Mouse (Mus musculus): ENCODE data around the gene Tbxa2r. TPM values are rescaled to one million over a fixed set of nuclear protein-coding genes. Genes with fewer than 3 reads are reported as not detected.

Gene Tbxa2r
- polyA plus RNA-seq, 1 experiment = 310 TPM

GRCm38 (mm10) chr10:81340551-81341332 is 12.2 kb downstream of the Tbxa2r start:
- DNase-seq = no peak
- peaks cover 7% of the 10 kb centered on the region for H3K4me1 ChIP-seq (replicated peaks; ENCODE audit: control insufficient read depth, insufficient read depth, low read length)
- H3K36me3 ChIP-seq (ENCODE audit: control insufficient read depth, insufficient read depth, low read length) = no peaks in the 10 kb centered on the region
- H3K27me3 ChIP-seq (ENCODE audit: control insufficient read depth, insufficient read depth, low read length) = peaks cover 11% of the 10 kb centered on the region
- WGBS = 88% methylated on average over 17 of the region's 17 CpGs
- TF ChIP-seq CTCF (IDR thresholded peaks at IDR 0.05; ENCODE audit: borderline replicate concordance, control insufficient read depth, extremely low read depth, insufficient read depth, low read length, poor library complexity) (no peak), POLR2A (IDR thresholded peaks at IDR 0.05; ENCODE audit: control insufficient read depth, extremely low read depth, insufficient read depth, low read length, poor library complexity) (no peak)
- H3K27ac ChIP-seq (ENCODE audit: control insufficient read depth, insufficient read depth, low read length) = no peak overlapping the region
- H3K4me3 ChIP-seq (ENCODE audit: control insufficient read depth, insufficient read depth, low read length) = no peak overlapping the region

GRCm38 (mm10) chr10:81341333-81341949 is 12.9 kb downstream of the Tbxa2r start:
- TF ChIP-seq POLR2A (IDR thresholded peaks at IDR 0.05; ENCODE audit: control insufficient read depth, extremely low read depth, insufficient read depth, low read length, poor library complexity) = no peak
- peak; percentile 86; the same call in 1 of the 2 replicates for TF ChIP-seq CTCF (IDR thresholded peaks at IDR 0.05; ENCODE audit: borderline replicate concordance, control insufficient read depth, extremely low read depth, insufficient read depth, low read length, poor library complexity)
- Histone ChIP-seq H3K4me1 (replicated peaks; ENCODE audit: control insufficient read depth, insufficient read depth, low read length) (peaks cover 9% of the 10 kb centered on the region), H3K4me3 (ENCODE audit: control insufficient read depth, insufficient read depth, low read length) (no peak overlapping the region), H3K36me3 (ENCODE audit: control insufficient read depth, insufficient read depth, low read length) (no peaks in the 10 kb centered on the region), H3K27ac (ENCODE audit: control insufficient read depth, insufficient read depth, low read length) (no peak overlapping the region), H3K27me3 (ENCODE audit: control insufficient read depth, insufficient read depth, low read length) (peaks cover 11% of the 10 kb centered on the region)
- peak; percentile 83 for DNase-seq
- 49% methylated on average over 16 of the region's 16 CpGs for WGBS

- no peak for DNase-seq
- WGBS = 7% methylated on average over 63 of the region's 67 CpGs
- peak within 1 kb of the TSS; percentile 31 for H3K4me3 ChIP-seq (ENCODE audit: control insufficient read depth, insufficient read depth, low read length)
- H3K4me1 ChIP-seq (replicated peaks; ENCODE audit: control insufficient read depth, insufficient read depth, low read length) = peaks cover 17% of the 10 kb centered on the region
- H3K27me3 ChIP-seq (ENCODE audit: control insufficient read depth, insufficient read depth, low read length) = peaks cover 11% of the 10 kb centered on the region
- no peak within 1 kb of the TSS for H3K27ac ChIP-seq (ENCODE audit: control insufficient read depth, insufficient read depth, low read length)
- no peak for TF ChIP-seq CTCF (IDR thresholded peaks at IDR 0.05; ENCODE audit: borderline replicate concordance, control insufficient read depth, extremely low read depth, insufficient read depth, low read length, poor library complexity)
- no peak for TF ChIP-seq POLR2A (IDR thresholded peaks at IDR 0.05; ENCODE audit: control insufficient read depth, extremely low read depth, insufficient read depth, low read length, poor library complexity)
- no peaks in the 10 kb centered on the region for H3K36me3 ChIP-seq (ENCODE audit: control insufficient read depth, insufficient read depth, low read length)
Observed at GRCm38 (mm10) chr10:81342686-81343505, 14.4 kb downstream of the Tbxa2r start, which contains the start of gene Gipc3. Gipc3 (minus strand) TSS chr10:81343266.

GRCm38 (mm10) chr10:81344421-81345161 is 16.1 kb downstream of the Tbxa2r start:
- H3K4me1 ChIP-seq (replicated peaks; ENCODE audit: control insufficient read depth, insufficient read depth, low read length) = peaks cover 22% of the 10 kb centered on the region
- 38% methylated on average over 8 of the region's 8 CpGs for WGBS
- H3K27ac ChIP-seq (ENCODE audit: control insufficient read depth, insufficient read depth, low read length) = no peak overlapping the region
- peaks cover 11% of the 10 kb centered on the region for H3K27me3 ChIP-seq (ENCODE audit: control insufficient read depth, insufficient read depth, low read length)
- no peaks in the 10 kb centered on the region for H3K36me3 ChIP-seq (ENCODE audit: control insufficient read depth, insufficient read depth, low read length)
- TF ChIP-seq CTCF (IDR thresholded peaks at IDR 0.05; ENCODE audit: borderline replicate concordance, control insufficient read depth, extremely low read depth, insufficient read depth, low read length, poor library complexity) = no peak
- no peak for TF ChIP-seq POLR2A (IDR thresholded peaks at IDR 0.05; ENCODE audit: control insufficient read depth, extremely low read depth, insufficient read depth, low read length, poor library complexity)
- no peak overlapping the region for H3K4me3 ChIP-seq (ENCODE audit: control insufficient read depth, insufficient read depth, low read length)
- no peak for DNase-seq

- TF ChIP-seq POLR2A (IDR thresholded peaks at IDR 0.05; ENCODE audit: control insufficient read depth, extremely low read depth, insufficient read depth, low read length, poor library complexity) = no peak
- TF ChIP-seq CTCF (IDR thresholded peaks at IDR 0.05; ENCODE audit: borderline replicate concordance, control insufficient read depth, extremely low read depth, insufficient read depth, low read length, poor library complexity) = no peak
- WGBS = 78% methylated on average over 4 of the region's 4 CpGs
Observed at GRCm38 (mm10) chr10:81345162-81345534, 16.6 kb downstream of the Tbxa2r start.

More at GRCm38 (mm10) chr10:81345162-81345534, 16.6 kb downstream of the Tbxa2r start:
- Histone ChIP-seq H3K36me3 (ENCODE audit: control insufficient read depth, insufficient read depth, low read length) (no peaks in the 10 kb centered on the region), H3K27me3 (ENCODE audit: control insufficient read depth, insufficient read depth, low read length) (peaks cover 11% of the 10 kb centered on the region), H3K4me3 (ENCODE audit: control insufficient read depth, insufficient read depth, low read length) (no peak overlapping the region), H3K4me1 (replicated peaks; ENCODE audit: control insufficient read depth, insufficient read depth, low read length) (peaks cover 25% of the 10 kb centered on the region), H3K27ac (ENCODE audit: control insufficient read depth, insufficient read depth, low read length) (no peak overlapping the region)
- no peak for DNase-seq

Data from thymus, adult 2 months (tissue).